Mouse (Mus musculus): ENCODE data around the gene Drap1.

- TF ChIP-seq CTCF (IDR thresholded peaks at IDR 0.05; ENCODE audit: control insufficient read depth, insufficient read depth, low read length) (no peak), POLR2A (IDR thresholded peaks at IDR 0.05; ENCODE audit: borderline replicate concordance, control insufficient read depth, low read depth, low read length) (peak; percentile 43; the same call in 1 of the 2 replicates)
Observed at GRCm38 (mm10) chr19:5424782-5425741, at the start of gene Drap1, which contains the start of gene AI837181.

Measured in bone marrow, adult 2 months (tissue).